Mouse (Mus musculus): ENCODE data around the gene Fgfr2. TPM values are rescaled to one million over a fixed set of nuclear protein-coding genes. Genes with fewer than 3 reads are reported as not detected.
"Not testable (repeated sequence)": the region's sequence is repeated elsewhere in the genome, so short reads cannot be mapped to it uniquely, and the experiment has no call there.

The Fgfr2 gene
- polyA plus RNA-seq, 1 experiment from 2014 or later: 104 TPM

DNA sequence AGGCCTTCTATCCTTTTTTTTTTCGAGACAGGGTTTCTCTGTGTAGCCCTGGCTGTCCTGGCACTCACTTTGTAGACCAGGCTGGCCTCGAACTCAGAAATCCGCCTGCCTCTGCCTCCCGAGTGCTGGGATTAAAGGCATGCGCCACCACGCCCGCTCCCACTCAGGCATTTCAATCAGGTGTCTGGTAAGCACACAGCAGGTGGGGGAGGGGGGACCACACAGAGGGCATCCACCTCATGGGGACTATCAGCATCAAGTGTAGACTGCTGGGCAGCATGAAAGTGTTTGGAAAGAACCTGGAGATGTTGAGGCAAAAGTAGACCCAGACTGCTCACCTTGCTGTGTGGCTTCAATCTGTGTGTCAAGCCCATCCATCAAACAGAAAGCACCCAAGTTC lies 27.5 kb downstream of the Fgfr2 start:
- not testable (repeated sequence) for H3K9ac ChIP-seq; H3K4me3 ChIP-seq (replicated peaks); H3K27ac ChIP-seq; H3K4me2 ChIP-seq; ATAC-seq (ENCODE audit: insufficient read depth, low FRiP score, low read depth); H3K27me3 ChIP-seq (replicated peaks); H3K36me3 ChIP-seq; H3K9me3 ChIP-seq
- H3K4me1 ChIP-seq: peaks cover 29% of the 10 kb centered on the region
- WGBS: 91% methylated on average over 7 of the region's 7 CpGs

DNA sequence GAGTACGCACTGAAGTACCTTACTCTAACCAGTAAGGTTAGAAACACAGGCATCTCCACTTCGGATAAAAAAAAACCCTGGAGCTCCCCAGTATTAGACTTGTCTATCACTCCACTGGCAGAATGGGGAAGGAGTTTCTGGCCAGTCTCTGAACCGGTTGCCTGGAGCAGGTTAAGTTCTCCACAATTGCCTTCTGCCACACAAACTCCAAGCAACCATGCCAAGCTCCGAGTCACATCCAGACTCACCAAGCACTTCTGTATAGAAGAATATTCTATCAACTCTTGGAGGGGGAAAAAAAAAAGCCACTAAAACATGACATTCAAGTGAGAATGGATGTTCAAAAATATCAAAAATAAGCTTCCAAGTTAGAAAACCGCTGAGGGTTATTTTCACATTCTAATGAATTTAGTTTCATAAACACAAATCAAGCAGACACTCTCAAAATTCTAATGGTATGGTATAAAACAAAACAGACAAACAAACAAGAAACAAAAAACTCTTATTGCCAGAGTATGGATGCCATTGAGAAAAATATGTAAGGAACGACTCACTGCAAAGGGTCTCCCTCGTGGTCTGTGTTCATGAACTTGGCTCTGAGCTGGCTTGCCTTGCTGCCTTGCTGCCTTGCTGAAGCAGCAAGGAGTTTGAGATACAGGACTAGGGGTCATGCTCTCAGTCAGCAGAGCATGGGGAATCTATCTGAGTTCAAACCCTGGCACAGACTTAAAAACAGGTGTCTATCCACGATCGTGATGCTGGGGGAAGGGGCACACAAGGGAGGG lies 28.2 kb downstream of the Fgfr2 start:
- whole genome bisulfite sequencing: 78% methylated on average over 9 of the region's 9 CpGs
- Histone ChIP-seq H3K36me3 (peaks cover 6% of the 10 kb centered on the region), H3K4me2 (no peak overlapping the region), H3K4me3 (replicated peaks) (no peak overlapping the region), H3K9ac (no peak overlapping the region), H3K9me3 (no peaks in the 10 kb centered on the region), H3K4me1 (peaks cover 33% of the 10 kb centered on the region), H3K27me3 (replicated peaks) (no peaks in the 10 kb centered on the region), H3K27ac (no peak overlapping the region)
- ATAC-seq (ENCODE audit: insufficient read depth, low FRiP score, low read depth): no peak

DNA sequence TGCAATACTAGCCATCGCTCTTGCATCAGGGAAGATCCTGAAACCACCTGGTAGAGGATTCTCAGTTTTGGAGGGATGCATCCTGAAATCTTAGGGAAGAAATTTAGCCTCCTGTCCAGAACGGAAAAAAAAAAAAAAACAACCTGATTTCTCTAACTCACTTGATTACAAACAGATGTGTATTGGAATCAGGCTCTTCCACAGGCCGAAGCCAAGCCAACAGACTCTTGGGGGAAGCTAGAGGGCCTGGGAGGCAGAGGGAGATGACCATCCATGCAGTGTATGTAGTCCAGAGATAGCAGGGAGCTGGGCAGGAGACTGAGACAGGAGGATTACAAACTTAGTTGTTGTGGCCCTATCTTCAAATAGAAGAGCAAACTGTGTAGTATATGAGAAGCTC lies 29.0 kb downstream of the Fgfr2 start:
- H3K27me3 ChIP-seq (replicated peaks): no peaks in the 10 kb centered on the region
- H3K9me3 ChIP-seq: no peaks in the 10 kb centered on the region
- 72% methylated on average over 3 of the region's 3 CpGs for WGBS
- H3K9ac ChIP-seq: no peak overlapping the region
- H3K4me1 ChIP-seq: peaks cover 32% of the 10 kb centered on the region
- H3K27ac ChIP-seq: no peak overlapping the region
- H3K4me3 ChIP-seq (replicated peaks): no peak overlapping the region
- H3K4me2 ChIP-seq: no peak overlapping the region
- no peak for ATAC-seq (ENCODE audit: insufficient read depth, low FRiP score, low read depth)
- peaks cover 6% of the 10 kb centered on the region for H3K36me3 ChIP-seq

DNA sequence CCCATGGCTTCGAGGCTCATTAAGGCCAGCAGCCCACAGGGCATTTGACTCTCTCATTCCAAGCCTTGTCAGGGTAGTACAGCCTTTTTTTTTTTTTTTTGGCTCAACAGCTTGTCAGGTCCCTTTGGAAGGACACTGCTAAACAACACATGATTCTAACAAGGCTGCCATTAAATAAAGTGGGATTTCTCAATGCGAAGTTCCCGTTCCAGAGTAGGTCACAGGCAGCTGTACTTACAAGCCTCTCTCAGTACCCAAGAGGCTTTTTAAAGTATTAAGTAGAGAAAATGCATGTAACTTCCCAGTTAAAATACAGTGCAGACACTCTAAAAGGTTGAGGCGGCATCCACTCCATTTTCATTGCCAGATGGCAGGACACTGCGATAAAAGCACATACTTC lies 29.4 kb downstream of the Fgfr2 start:
- H3K4me2 ChIP-seq: no peak overlapping the region
- peaks cover 6% of the 10 kb centered on the region for H3K36me3 ChIP-seq
- H3K4me3 ChIP-seq (replicated peaks): no peak overlapping the region
- no peak overlapping the region for H3K27ac ChIP-seq
- WGBS: 89% methylated on average over 5 of the region's 5 CpGs
- no peaks in the 10 kb centered on the region for H3K27me3 ChIP-seq (replicated peaks)
- no peak for ATAC-seq (ENCODE audit: insufficient read depth, low FRiP score, low read depth)
- H3K9ac ChIP-seq: no peak overlapping the region
- peaks cover 31% of the 10 kb centered on the region for H3K4me1 ChIP-seq
- H3K9me3 ChIP-seq: no peaks in the 10 kb centered on the region

DNA sequence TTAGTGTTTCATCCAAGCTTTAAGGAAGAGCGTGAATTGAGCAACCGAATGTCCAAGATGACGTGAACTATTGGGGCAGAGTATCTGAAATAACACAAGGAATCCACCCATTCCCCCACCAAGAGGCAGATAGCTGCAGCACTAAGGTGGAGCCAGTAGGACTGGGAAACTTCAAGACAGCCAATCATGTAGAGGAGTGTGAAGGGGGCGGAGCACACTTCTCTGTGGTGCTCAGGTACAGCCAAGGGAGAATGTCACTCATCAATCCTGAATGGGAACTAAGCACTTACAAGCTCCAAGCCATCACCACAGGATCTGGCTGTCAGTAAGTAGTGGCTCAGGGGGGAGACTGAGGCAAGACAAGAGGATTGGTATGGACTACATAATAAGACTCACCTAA lies 32.5 kb downstream of the Fgfr2 start:
- no peaks in the 10 kb centered on the region for H3K9me3 ChIP-seq
- peaks cover 26% of the 10 kb centered on the region for H3K4me1 ChIP-seq
- H3K4me2 ChIP-seq: no peak overlapping the region
- 83% methylated on average over 4 of the region's 4 CpGs for WGBS
- H3K4me3 ChIP-seq (replicated peaks): no peak overlapping the region
- H3K27ac ChIP-seq: no peak overlapping the region
- no peak overlapping the region for H3K9ac ChIP-seq
- H3K27me3 ChIP-seq (replicated peaks): no peaks in the 10 kb centered on the region
- no peak for ATAC-seq (ENCODE audit: insufficient read depth, low FRiP score, low read depth)
- peaks cover 6% of the 10 kb centered on the region for H3K36me3 ChIP-seq

DNA sequence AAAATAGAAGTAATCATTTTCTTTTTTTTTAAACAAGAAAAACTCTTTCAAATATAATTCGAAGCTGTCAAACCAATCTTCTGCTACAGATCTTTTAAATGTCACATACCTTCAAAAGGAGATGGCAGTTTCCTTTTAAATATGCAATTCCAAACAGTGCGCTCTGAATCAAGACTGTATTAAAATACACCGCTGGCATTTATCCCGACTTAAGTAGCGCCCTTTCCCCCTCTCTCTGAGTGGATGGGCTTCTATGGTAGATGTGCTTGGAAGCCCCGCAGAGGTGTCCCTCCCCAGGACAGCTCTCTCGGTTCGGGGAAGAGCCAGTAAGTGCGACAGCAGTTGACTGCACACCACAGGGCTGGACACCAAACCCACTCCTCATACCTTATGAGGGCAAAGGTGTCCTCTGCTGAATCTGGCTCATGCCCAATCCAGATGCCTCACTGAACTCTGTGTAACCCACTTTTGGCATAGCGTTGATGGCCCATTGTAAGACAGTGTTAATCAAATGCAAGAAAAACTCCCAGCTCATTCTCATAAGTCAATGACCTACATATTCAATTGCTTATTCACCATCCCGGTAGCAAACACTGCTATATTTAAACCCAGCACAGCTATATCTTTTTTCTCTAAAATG lies 33.4 kb downstream of the Fgfr2 start:
- no peaks in the 10 kb centered on the region for H3K9me3 ChIP-seq
- peaks cover 3% of the 10 kb centered on the region; the same call in 1 of the 2 replicates for H3K36me3 ChIP-seq
- ATAC-seq (ENCODE audit: insufficient read depth, low FRiP score, low read depth): no peak
- peaks cover 26% of the 10 kb centered on the region for H3K4me1 ChIP-seq
- H3K4me2 ChIP-seq: no peak overlapping the region
- H3K4me3 ChIP-seq (replicated peaks): no peak overlapping the region
- no peak overlapping the region for H3K27ac ChIP-seq
- H3K27me3 ChIP-seq (replicated peaks): no peaks in the 10 kb centered on the region
- H3K9ac ChIP-seq: no peak overlapping the region
- 71% methylated on average over 11 of the region's 11 CpGs for WGBS

DNA sequence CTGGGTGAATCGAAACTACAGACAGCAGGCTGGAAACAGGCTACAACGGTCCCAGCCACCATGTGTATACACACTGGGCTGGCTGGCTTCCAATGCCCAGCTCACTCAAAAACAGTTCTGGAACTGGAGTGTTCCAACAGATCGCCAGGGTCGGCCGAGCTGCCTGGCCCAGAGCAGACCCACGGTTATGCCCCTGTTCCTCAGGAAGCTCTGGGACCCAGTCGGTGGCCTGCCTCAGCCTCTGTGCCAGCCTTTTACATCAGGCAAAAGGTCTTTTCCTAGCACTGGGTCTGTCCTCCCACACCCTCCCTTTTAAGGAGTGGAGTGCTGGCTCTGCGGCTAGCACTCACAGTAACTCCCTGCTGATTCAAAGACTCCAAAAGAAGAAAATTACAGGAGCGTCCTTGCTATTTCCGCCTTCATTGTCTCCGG lies 34.3 kb downstream of the Fgfr2 start:
- no peaks in the 10 kb centered on the region for H3K27me3 ChIP-seq (replicated peaks)
- no peak overlapping the region for H3K9ac ChIP-seq
- no peak overlapping the region for H3K4me3 ChIP-seq (replicated peaks)
- ATAC-seq (ENCODE audit: insufficient read depth, low FRiP score, low read depth): peak; percentile 67
- H3K27ac ChIP-seq: peak overlapping the region; percentile 65
- H3K9me3 ChIP-seq: no peaks in the 10 kb centered on the region
- H3K36me3 ChIP-seq: peaks cover 3% of the 10 kb centered on the region; the same call in 1 of the 2 replicates
- peak overlapping the region; percentile 11 for H3K4me2 ChIP-seq
- peaks cover 26% of the 10 kb centered on the region for H3K4me1 ChIP-seq
- 34% methylated on average over 11 of the region's 11 CpGs for WGBS

DNA sequence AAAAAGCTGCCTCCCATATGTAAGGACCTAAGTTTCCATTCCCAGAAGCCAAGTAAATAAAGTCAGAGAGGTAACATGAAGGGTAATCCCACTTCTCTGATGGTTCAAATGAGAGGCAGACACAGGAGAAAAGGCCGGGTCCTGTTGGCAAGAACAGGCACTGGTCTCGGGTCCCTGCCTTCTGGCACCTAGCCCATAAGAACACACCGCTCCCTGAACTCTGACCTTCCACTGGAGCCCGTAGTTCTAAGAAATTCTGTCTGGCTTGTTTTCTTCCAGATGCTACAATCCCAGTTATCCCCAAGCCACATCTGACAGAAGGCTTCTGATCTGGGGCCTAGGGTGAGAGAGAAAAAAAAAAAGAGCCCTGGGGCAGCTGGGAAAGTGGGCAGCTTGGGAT lies 34.7 kb downstream of the Fgfr2 start:
- WGBS: 56% methylated on average over 4 of the region's 4 CpGs
- H3K9ac ChIP-seq: no peak overlapping the region
- no peak for ATAC-seq (ENCODE audit: insufficient read depth, low FRiP score, low read depth)

DNA sequence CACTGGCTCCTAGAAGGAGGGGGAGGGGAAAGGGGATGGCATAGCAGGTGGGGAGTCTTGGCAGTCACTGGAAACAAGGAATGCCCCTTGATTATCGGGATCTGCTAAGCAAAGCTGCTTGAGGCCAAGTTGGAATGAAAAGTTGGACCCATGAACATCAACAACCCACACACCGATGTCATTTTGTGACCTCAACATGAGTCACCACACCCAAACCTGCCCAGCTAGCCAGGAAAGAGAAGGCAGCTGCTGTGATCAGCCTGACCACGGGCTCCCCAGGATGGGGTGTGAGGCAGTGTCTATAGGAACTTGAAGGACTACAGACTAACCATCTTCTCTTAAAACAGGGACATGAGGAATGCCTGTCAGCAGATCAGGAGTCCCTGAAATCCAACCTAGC lies 37.7 kb downstream of the Fgfr2 start:
- Histone ChIP-seq H3K4me2 (no peak overlapping the region), H3K36me3 (no peaks in the 10 kb centered on the region), H3K4me1 (peaks cover 18% of the 10 kb centered on the region), H3K9ac (no peak overlapping the region), H3K4me3 (replicated peaks) (no peak overlapping the region), H3K27ac (no peak overlapping the region), H3K27me3 (replicated peaks) (no peaks in the 10 kb centered on the region), H3K9me3 (no peaks in the 10 kb centered on the region)
- ATAC-seq (ENCODE audit: insufficient read depth, low FRiP score, low read depth): no peak
- WGBS: 68% methylated on average over 3 of the region's 3 CpGs

More for the DNA sequence above, 34.7 kb downstream of the Fgfr2 start:
- Histone ChIP-seq H3K4me3 (replicated peaks) (no peak overlapping the region), H3K4me1 (peaks cover 26% of the 10 kb centered on the region), H3K27ac (peak overlapping the region; percentile 65), H3K9me3 (no peaks in the 10 kb centered on the region), H3K4me2 (peak overlapping the region; percentile 11), H3K36me3 (peaks cover 3% of the 10 kb centered on the region; the same call in 1 of the 2 replicates), H3K27me3 (replicated peaks) (no peaks in the 10 kb centered on the region)

DNA sequence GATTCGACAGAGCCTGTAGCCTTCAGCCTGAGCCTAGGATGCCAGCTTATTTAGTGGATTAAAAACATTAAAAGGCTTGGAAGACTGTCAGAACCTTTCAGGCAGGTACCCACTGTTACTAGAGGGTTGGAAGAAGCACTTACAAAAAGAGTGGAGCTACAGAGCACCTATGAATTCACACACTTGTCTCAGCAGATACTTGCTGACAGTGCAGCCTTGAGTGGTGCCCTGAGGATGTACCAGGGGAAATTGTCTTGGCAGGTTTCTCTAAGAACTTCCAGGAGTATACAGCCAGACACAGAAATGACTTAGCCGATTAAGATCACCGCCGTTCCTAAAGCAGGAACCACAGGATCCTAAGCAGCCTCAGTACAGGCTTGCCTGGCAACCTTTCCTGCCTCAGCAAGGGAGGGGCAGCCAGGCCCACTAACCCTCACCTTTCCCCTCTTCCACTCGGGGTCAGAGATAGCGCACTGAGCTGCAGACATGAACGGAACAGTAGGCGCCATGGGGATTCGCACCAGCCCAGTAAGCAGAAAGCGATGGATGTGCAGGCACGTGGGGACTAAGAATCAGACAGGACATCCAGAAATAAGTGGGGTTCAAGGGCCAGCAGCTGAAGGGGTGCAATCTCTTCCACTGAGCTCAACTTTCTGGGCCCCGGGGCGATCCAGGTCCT lies 39.1 kb downstream of the Fgfr2 start:
- no peak overlapping the region for H3K27ac ChIP-seq
- no peak overlapping the region for H3K4me2 ChIP-seq
- H3K4me3 ChIP-seq (replicated peaks): no peak overlapping the region
- WGBS: 75% methylated on average over 13 of the region's 13 CpGs
- no peak overlapping the region for H3K9ac ChIP-seq
- no peak for ATAC-seq (ENCODE audit: insufficient read depth, low FRiP score, low read depth)
- H3K27me3 ChIP-seq (replicated peaks): no peaks in the 10 kb centered on the region
- H3K36me3 ChIP-seq: 0 out of 2 replicates have a peak, but pooled peaks cover under 1% of the 10 kb centered on the region
- no peaks in the 10 kb centered on the region for H3K9me3 ChIP-seq
- peaks cover 7% of the 10 kb centered on the region for H3K4me1 ChIP-seq

DNA sequence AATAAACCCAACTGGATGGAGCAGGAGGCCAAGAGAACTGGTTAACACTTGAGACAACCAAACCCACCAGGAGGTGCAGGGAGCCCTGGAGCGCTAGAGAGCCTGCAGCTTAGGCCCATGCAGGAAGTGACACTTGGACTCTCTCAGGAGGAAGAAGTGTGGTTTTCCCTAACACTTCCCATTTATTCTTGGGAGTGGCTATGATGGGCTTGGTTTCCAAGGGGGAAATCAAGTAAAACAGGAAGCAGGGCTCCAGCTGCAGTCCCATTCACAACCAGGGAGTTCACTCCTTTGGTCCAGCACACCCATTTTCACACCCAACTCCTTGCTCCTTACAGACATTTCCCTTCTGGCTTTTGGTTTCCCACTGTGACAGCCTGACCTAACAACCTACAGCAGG lies 44.2 kb downstream of the Fgfr2 start:
- H3K9me3 ChIP-seq: no peaks in the 10 kb centered on the region
- no peak for ATAC-seq (ENCODE audit: insufficient read depth, low FRiP score, low read depth)
- H3K4me3 ChIP-seq (replicated peaks): no peak overlapping the region
- WGBS: 74% methylated on average over 1 of the region's 1 CpGs
- no peaks in the 10 kb centered on the region for H3K27me3 ChIP-seq (replicated peaks)
- H3K27ac ChIP-seq: no peak overlapping the region
- H3K9ac ChIP-seq: no peak overlapping the region
- H3K36me3 ChIP-seq: peaks cover 6% of the 10 kb centered on the region; the same call in 1 of the 2 replicates
- no peak overlapping the region for H3K4me2 ChIP-seq
- no peaks in the 10 kb centered on the region for H3K4me1 ChIP-seq
